Mouse (Mus musculus): ENCODE results near the gene Prr19. TPM values are rescaled to one million over a fixed set of nuclear protein-coding genes. Genes with fewer than 3 reads are reported as not detected.

Gene Prr19
- polyA plus RNA-seq, 1 experiment from 2014 or later: 1.1 TPM

Other genes starting within 250 kb of the Prr19 start
- 8.5 and 10.2 TPM in 2 replicates for gene Grik5, start 229.1 kb upstream of the Prr19 start, polyA plus RNA-seq (2015; fragmentation: Nextera tagmentation; extraction: Ambion mirVana)
- gene Zfp574, start 228.8 kb upstream of the Prr19 start, polyA plus RNA-seq (2015; fragmentation: Nextera tagmentation; extraction: Ambion mirVana): 36.3 and 37.8 TPM in 2 replicates
- gene Pou2f2, start 121.7 kb upstream of the Prr19 start, polyA plus RNA-seq (2015; fragmentation: Nextera tagmentation; extraction: Ambion mirVana): 2.0 and 2.2 TPM in 2 replicates
- gene Dedd2, start 80.8 kb upstream of the Prr19 start, polyA plus RNA-seq (2015; fragmentation: Nextera tagmentation; extraction: Ambion mirVana): 10.2 and 10.5 TPM in 2 replicates
- gene Zfp526, start 80.0 kb upstream of the Prr19 start, polyA plus RNA-seq (2015; fragmentation: Nextera tagmentation; extraction: Ambion mirVana): 2.3 and 2.8 TPM in 2 replicates
- 11.9 and 13.0 TPM in 2 replicates for gene Gsk3a, start 63.6 kb upstream of the Prr19 start, polyA plus RNA-seq (2015; fragmentation: Nextera tagmentation; extraction: Ambion mirVana)
- 25.6 and 26.6 TPM in 2 replicates for gene Erf, start 50.6 kb upstream of the Prr19 start, polyA plus RNA-seq (2015; fragmentation: Nextera tagmentation; extraction: Ambion mirVana)
- 40.9 and 43.6 TPM in 2 replicates for gene Cic, start 33.7 kb upstream of the Prr19 start, polyA plus RNA-seq (2015; fragmentation: Nextera tagmentation; extraction: Ambion mirVana)
- gene Pafah1b3, start 3.4 kb upstream of the Prr19 start, polyA plus RNA-seq (2015; fragmentation: Nextera tagmentation; extraction: Ambion mirVana): 281 and 307 TPM in 2 replicates
- 1.5 and 1.9 TPM in 2 replicates for gene Tmem145, start 4.7 kb downstream of the Prr19 start, polyA plus RNA-seq (2015; fragmentation: Nextera tagmentation; extraction: Ambion mirVana)
- 18.1 and 19.5 TPM in 2 replicates for gene Megf8, start 15.8 kb downstream of the Prr19 start, polyA plus RNA-seq (2015; fragmentation: Nextera tagmentation; extraction: Ambion mirVana)
- 0.92 TPM in 1 of 2 replicates, not detected in the other for gene Cnfn, start 68.3 kb downstream of the Prr19 start, polyA plus RNA-seq (2015; fragmentation: Nextera tagmentation; extraction: Ambion mirVana)
- 11.5 and 11.8 TPM in 2 replicates for gene Lipe, start 97.3 kb downstream of the Prr19 start, polyA plus RNA-seq (2015; fragmentation: Nextera tagmentation; extraction: Ambion mirVana)
- 0.61 and 0.73 TPM in 2 replicates for gene Cxcl17, start 111.5 kb downstream of the Prr19 start, polyA plus RNA-seq (2015; fragmentation: Nextera tagmentation; extraction: Ambion mirVana)
- gene Ceacam1, start 176.2 kb downstream of the Prr19 start, polyA plus RNA-seq (2015; fragmentation: Nextera tagmentation; extraction: Ambion mirVana): 0.54 and 0.74 TPM in 2 replicates
- 0.06 TPM in 1 of 2 replicates, not detected in the other for gene Ceacam2, start 238.4 kb downstream of the Prr19 start, polyA plus RNA-seq (2015; fragmentation: Nextera tagmentation; extraction: Ambion mirVana)